Mouse (Mus musculus): ENCODE measurements around the gene Map2k2. TPM values are rescaled to one million over a fixed set of nuclear protein-coding genes. Genes with fewer than 3 reads are reported as not detected.

Map2k2 gene
- total and polyA plus RNA-seq, 3 experiments, result 67.2 to 127 (median 120) TPM

DNA sequence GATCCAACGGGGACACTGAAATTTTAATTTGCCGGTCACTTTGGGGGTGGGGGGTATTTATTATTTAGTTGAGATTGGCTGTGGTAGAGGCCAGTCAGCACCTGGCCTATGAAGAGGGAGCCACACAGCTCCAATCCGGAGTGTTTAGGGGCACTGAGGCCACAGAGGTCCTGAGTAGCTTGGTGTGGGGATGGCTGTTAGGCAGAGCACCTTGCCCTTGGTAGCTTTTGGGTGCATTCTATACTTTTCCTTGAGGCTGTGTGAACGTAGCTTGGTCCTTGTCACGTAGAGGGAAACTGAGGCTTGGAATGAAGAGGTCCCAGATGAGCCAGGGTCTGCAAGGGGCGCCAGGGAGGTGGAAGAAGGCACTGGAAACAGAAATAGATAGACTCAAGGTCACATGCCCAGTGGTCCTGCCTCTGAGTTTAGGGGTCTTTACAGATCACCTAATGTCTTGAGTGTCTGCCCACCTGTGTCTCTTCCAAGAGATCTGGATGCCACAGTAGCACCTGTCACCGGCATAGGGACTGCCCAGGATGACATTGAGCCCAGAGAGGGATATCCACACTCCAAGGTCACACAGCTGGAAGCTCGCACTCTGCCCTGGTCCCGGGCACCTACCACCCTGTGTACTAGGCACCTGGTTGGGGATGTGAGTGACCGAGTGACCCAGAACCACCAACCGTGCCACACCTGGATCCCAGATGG lies 33.3 kb downstream of the Map2k2 start:
- in situ Hi-C loops (cut with MboI; ENCODE audit: low pct_ligation_motif_present, low pct_unique_long_range_greater_than_20kb, low sequenced_read_pairs), result no loop called here
- peak overlapping the region; percentile 77 to 90 (median 85) for H3K4me3 ChIP-seq (replicated peaks in 1 of 3; ENCODE audit: low read depth in 2 of 3, low read length in 2 of 3, poor library complexity in 1 of 3)
- DNase-seq (ENCODE audit: extremely low read depth), result no peak
- peaks cover 8 to 37% of the 10 kb centered on the region in 2 experiments for H3K36me3 ChIP-seq (replicated peaks in 1 of 2; ENCODE audit: control insufficient read depth in 1 of 2, insufficient read depth in 1 of 2, low read length in 1 of 2)
- H3K9ac ChIP-seq (ENCODE audit: insufficient read depth, low read depth), result peak overlapping the region; percentile 96
- H3K79me2 ChIP-seq (replicated peaks; ENCODE audit: control insufficient read depth, extremely low read depth, insufficient read depth, poor library complexity, severe bottlenecking), result peaks cover 61% of the 10 kb centered on the region
- no peak overlapping the region for H3K27ac ChIP-seq (ENCODE audit: insufficient read depth, low read depth)
- H3K4me2 ChIP-seq (ENCODE audit: insufficient read depth, low read depth, poor library complexity, severe bottlenecking), result peak overlapping the region; percentile 77
- TF ChIP-seq BHLHE40 (IDR thresholded peaks at IDR 0.05; ENCODE audit: low read depth, low read length) (no peak), MEF2A (IDR thresholded peaks at IDR 0.05; ENCODE audit: borderline replicate concordance, low read depth, low read length) (no peak), KAT2A (IDR thresholded peaks at IDR 0.05; ENCODE audit: insufficient replicate concordance, low read length) (no peak), MAX (IDR thresholded peaks at IDR 0.05; ENCODE audit: low read length) (no peak), USF1 (IDR thresholded peaks at IDR 0.05; ENCODE audit: low read depth, low read length) (no peak), NELFE (IDR thresholded peaks at IDR 0.05; ENCODE audit: low read depth, low read length) (no peak), SIN3A (IDR thresholded peaks at IDR 0.05; ENCODE audit: low read length) (peak; percentile 24; the same call in 1 of the 2 replicates)
- no peaks in the 10 kb centered on the region for H3K9me3 ChIP-seq (replicated peaks; ENCODE audit: low read length)
- dilution Hi-C loops (cut with MboI; ENCODE audit: extremely low pct_ligation_motif_present, extremely low pct_unique_long_range_greater_than_20kb, low sequenced_read_pairs), result no loop called here
- peaks cover 25 to 64% of the 10 kb centered on the region in 2 experiments for H3K4me1 ChIP-seq (ENCODE audit: control insufficient read depth in 1 of 2, insufficient read depth in 2 of 2)
- no peaks in the 10 kb centered on the region for H3K27me3 ChIP-seq (replicated peaks)

GRCm38 (mm10) chr10:81139529-81139846 lies 33.8 kb downstream of the Map2k2 start:
- peaks cover 13 to 42% of the 10 kb centered on the region in 2 experiments for H3K36me3 ChIP-seq (replicated peaks in 1 of 2; ENCODE audit: control insufficient read depth in 1 of 2, insufficient read depth in 1 of 2, low read length in 1 of 2)
- dilution Hi-C loops (cut with MboI; ENCODE audit: extremely low pct_ligation_motif_present, extremely low pct_unique_long_range_greater_than_20kb, low sequenced_read_pairs), result no loop called here
- peaks cover 23 to 64% of the 10 kb centered on the region in 2 experiments for H3K4me1 ChIP-seq (ENCODE audit: control insufficient read depth in 1 of 2, insufficient read depth in 2 of 2)

GRCm38 (mm10) chr10:81140005-81140404 lies 34.3 kb downstream of the Map2k2 start:
- Histone ChIP-seq H3K9me3 (replicated peaks; ENCODE audit: low read length) (no peaks in the 10 kb centered on the region), H3K36me3 (replicated peaks in 1 of 2; ENCODE audit: control insufficient read depth in 1 of 2, insufficient read depth in 1 of 2, low read length in 1 of 2) (peaks cover 18 to 47% of the 10 kb centered on the region in 2 experiments), H3K4me3 (replicated peaks in 1 of 3; ENCODE audit: low read depth in 2 of 3, low read length in 2 of 3, poor library complexity in 1 of 3) (peak overlapping the region; percentile 23 to 90 (median 77)), H3K9ac (ENCODE audit: insufficient read depth, low read depth) (peak overlapping the region; percentile 96; the same call in 1 of the 2 replicates), H3K4me1 (ENCODE audit: control insufficient read depth in 1 of 2, insufficient read depth in 2 of 2) (peaks cover 23 to 65% of the 10 kb centered on the region in 2 experiments), H3K27me3 (replicated peaks) (no peaks in the 10 kb centered on the region), H3K4me2 (ENCODE audit: insufficient read depth, low read depth, poor library complexity, severe bottlenecking) (peak overlapping the region; percentile 77), H3K79me2 (replicated peaks; ENCODE audit: control insufficient read depth, extremely low read depth, insufficient read depth, poor library complexity, severe bottlenecking) (peaks cover 71% of the 10 kb centered on the region), H3K27ac (ENCODE audit: insufficient read depth, low read depth) (0 out of 2 replicates have a peak overlapping the region, but pooled peaks have one; percentile 16)
- in situ Hi-C loops (cut with MboI; ENCODE audit: low pct_ligation_motif_present, low pct_unique_long_range_greater_than_20kb, low sequenced_read_pairs), result no loop called here
- TF ChIP-seq POLR2A (IDR thresholded peaks at IDR 0.05; ENCODE audit: low read depth, low read length) (no peak), USF1 (IDR thresholded peaks at IDR 0.05; ENCODE audit: low read depth, low read length) (no peak), MXI1 (IDR thresholded peaks at IDR 0.05; ENCODE audit: low read depth, low read length) (no peak), BHLHE40 (IDR thresholded peaks at IDR 0.05; ENCODE audit: low read depth, low read length) (no peak), NRF1 (IDR thresholded peaks at IDR 0.05; ENCODE audit: low read depth, low read length) (no peak), MAFK (IDR thresholded peaks at IDR 0.05; ENCODE audit: insufficient replicate concordance, low read length) (no peak), RCOR1 (conservative IDR thresholded peaks at IDR 0.05; ENCODE audit: low read depth, low read length) (no peak), ETS1 (conservative IDR thresholded peaks at IDR 0.05; ENCODE audit: low read depth, low read length) (no peak)
- dilution Hi-C loops (cut with MboI; ENCODE audit: extremely low pct_ligation_motif_present, extremely low pct_unique_long_range_greater_than_20kb, low sequenced_read_pairs), result no loop called here
- no peak for DNase-seq (ENCODE audit: extremely low read depth)

More at GRCm38 (mm10) chr10:81139529-81139846, 33.8 kb downstream of the Map2k2 start:
- peak overlapping the region; percentile 77 to 90 (median 85) for H3K4me3 ChIP-seq (replicated peaks in 1 of 3; ENCODE audit: low read depth in 2 of 3, low read length in 2 of 3, poor library complexity in 1 of 3)
- no peak for DNase-seq (ENCODE audit: extremely low read depth)
- no peak overlapping the region for H3K27ac ChIP-seq (ENCODE audit: insufficient read depth, low read depth)
- H3K4me2 ChIP-seq (ENCODE audit: insufficient read depth, low read depth, poor library complexity, severe bottlenecking), result peak overlapping the region; percentile 77
- no peaks in the 10 kb centered on the region for H3K27me3 ChIP-seq (replicated peaks)
- in situ Hi-C loops (cut with MboI; ENCODE audit: low pct_ligation_motif_present, low pct_unique_long_range_greater_than_20kb, low sequenced_read_pairs), result no loop called here
- H3K9me3 ChIP-seq (replicated peaks; ENCODE audit: low read length), result no peaks in the 10 kb centered on the region
- H3K9ac ChIP-seq (ENCODE audit: insufficient read depth, low read depth), result peak overlapping the region; percentile 96; the same call in 1 of the 2 replicates
- 0 out of 2 replicates have a peak, but pooled peaks have one; percentile 18 for TF ChIP-seq SIN3A (IDR thresholded peaks at IDR 0.05; ENCODE audit: low read length)
- TF ChIP-seq E2F4 (IDR thresholded peaks at IDR 0.05; ENCODE audit: insufficient replicate concordance, low read depth, low read length), result no peak
- peaks cover 66% of the 10 kb centered on the region for H3K79me2 ChIP-seq (replicated peaks; ENCODE audit: control insufficient read depth, extremely low read depth, insufficient read depth, poor library complexity, severe bottlenecking)

Measured in CH12.LX (cell line).